ENCODE assay signal across 21 mouse cellular contexts in the genomic region with DNA sequence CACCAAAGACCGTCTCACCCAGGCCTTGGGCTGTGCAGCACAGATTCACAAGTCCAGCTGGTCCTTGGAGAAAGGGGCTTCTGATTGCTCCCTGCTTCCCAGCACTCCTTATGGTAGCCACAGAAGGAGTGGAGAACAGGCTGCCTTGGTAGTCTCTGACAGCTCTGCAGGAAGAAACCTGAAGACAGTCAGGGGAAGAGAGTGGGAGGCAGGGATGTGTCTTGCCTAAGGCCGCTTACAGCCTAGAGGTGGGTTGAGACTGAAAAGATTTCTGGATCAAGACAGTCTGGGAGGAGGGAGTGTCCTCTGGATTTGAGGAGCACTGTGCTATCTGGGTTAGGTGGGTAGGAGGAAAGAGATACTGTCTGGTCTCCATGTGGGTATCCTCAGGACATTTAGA. TPM values are rescaled to one million over a fixed set of nuclear protein-coding genes. Genes with fewer than 3 reads are reported as not detected.
"Had no signal": no experiment of that assay in that cellular context is flagged by ENCODE, and none has a peak within 500 bp of the region (broad histone marks: within the 10 kb centered on the region; RNA-seq: fewer than 3 reads in every experiment).

No protein-coding gene starts in this region.

- H3K9ac ChIP-seq: limb, embryonic 13.5 days; liver, embryonic 14.5 days; neural tube, embryonic 12.5 days had no signal

- H3K36me3 ChIP-seq: limb, embryonic 13.5 days; midbrain, embryonic 10.5 days; neural tube, embryonic 12.5 days had no signal

- H3K27me3 ChIP-seq: limb, embryonic 13.5 days; neural tube, embryonic 12.5 days had no signal

- H3K9me3 ChIP-seq: limb, embryonic 13.5 days; midbrain, embryonic 10.5 days; neural tube, embryonic 12.5 days had no signal

- H3K4me1 ChIP-seq: midbrain, embryonic 10.5 days; neural tube, embryonic 12.5 days had no signal

- H3K27ac ChIP-seq: limb, embryonic 13.5 days; liver, embryonic 14.5 days; midbrain, embryonic 10.5 days; neural tube, embryonic 12.5 days had no signal

- H3K4me2 ChIP-seq: limb, embryonic 13.5 days; neural tube, embryonic 12.5 days had no signal

- H3K4me3 ChIP-seq: limb, embryonic 13.5 days; midbrain, embryonic 10.5 days; myocyte; neural tube, embryonic 12.5 days had no signal

- DNase-seq: kidney, adult 18-20 months; kidney, postnatal 10 days; kidney, postnatal 4 days; layer of hippocampus, postnatal 36 days; lung, adult 18-20 months; right cerebral cortex, postnatal 4 days; spleen, adult 18-20 months; thymus, postnatal 36 days had no signal

RNA-seq across cellular contexts. Expression of gene Rnase13, which starts 0.3 kb away (rescaled TPM):
- total RNA-seq: layer of hippocampus, postnatal 36 days; left cerebral cortex, postnatal 4 days; liver, adult 2 months; megakaryocyte, adult 5-6 weeks had no signal
- polyA plus RNA-seq: kidney, embryonic 14.5 days; limb, embryonic 13.5 days; liver, embryonic 14.5 days; lung, postnatal 0 days; midbrain, embryonic 10.5 days; midbrain, embryonic 14.5 days; myocyte; neural tube, embryonic 12.5 days; stomach, embryonic 14.5 days; thymus, postnatal 0 days had no signal

RNA-seq across cellular contexts. Expression of gene Tppp2, which starts 4.7 kb away (rescaled TPM):
- total RNA-seq: layer of hippocampus, postnatal 36 days; left cerebral cortex, postnatal 4 days; liver, adult 2 months; megakaryocyte, adult 5-6 weeks had no signal
- polyA plus RNA-seq: kidney, embryonic 14.5 days; limb, embryonic 13.5 days; liver, adult 2 months; liver, embryonic 14.5 days; lung, postnatal 0 days; midbrain, embryonic 10.5 days; midbrain, embryonic 14.5 days; myocyte; neural tube, embryonic 12.5 days; stomach, embryonic 14.5 days; thymus, postnatal 0 days had no signal
